Mouse (Mus musculus) testis, adult 2 months (tissue): ENCODE results near the gene Tmem230. TPM values are rescaled to one million over a fixed set of nuclear protein-coding genes. Genes with fewer than 3 reads are reported as not detected.

Experiments used
- H3K27ac ChIP-seq: fragments of 200-500 bp; 2 replicates; pipeline ENCODE4 v1.5.1; 2012; ENCODE audit warnings: low read depth, low read length; ENCODE audit not compliant: control insufficient read depth, insufficient read depth
- H3K27me3 ChIP-seq: fragments of 200-500 bp; 2 replicates; pipeline ENCODE4 v1.6.1; 2012; ENCODE audit warnings: mild to moderate bottlenecking, low read length, moderate library complexity; ENCODE audit not compliant: control insufficient read depth, insufficient read depth
- H3K36me3 ChIP-seq: fragments of 200-500 bp; 2 replicates; pipeline ENCODE4 v1.6.1; 2012; ENCODE audit warnings: mild to moderate bottlenecking, low read length; ENCODE audit not compliant: control insufficient read depth, insufficient read depth
- H3K4me1 ChIP-seq: fragments of 200-500 bp; 2 replicates; pipeline ENCODE4 v1.6.1; 2012; ENCODE audit warnings: low read length; ENCODE audit not compliant: control insufficient read depth, insufficient read depth
- H3K4me3 ChIP-seq: fragments of 200-500 bp; 2 replicates; pipeline ENCODE4 v1.5.1; 2012; ENCODE audit warnings: low read depth, mild to moderate bottlenecking, low read length, moderate library complexity, mixed read lengths; ENCODE audit not compliant: control insufficient read depth
- CTCF ChIP-seq: fragments of 200-500 bp; IDR thresholded peaks from 2 replicates; pipeline ENCODE4 v1.5.1; 2012; ENCODE audit warnings: low read depth, mild to moderate bottlenecking, inconsistent platforms, low read length, moderate library complexity; ENCODE audit not compliant: control insufficient read depth, insufficient read depth, insufficient replicate concordance
- POLR2A ChIP-seq: fragments of 200-500 bp; IDR thresholded peaks from 2 replicates; pipeline ENCODE4 v1.6.1; 2012; ENCODE audit warnings: low read depth, mild to moderate bottlenecking, inconsistent platforms, low read length, moderate library complexity; ENCODE audit not compliant: control insufficient read depth
- polyA plus RNA-seq: library from polyadenylated mRNA; depleted of rRNA; stranded (reverse); fragments of >200 nt; gene quantifications from 2 replicates; pipeline ENCODE4 v1.2.3, GENCODE M21; 2012

The Tmem230 gene
- polyA plus RNA-seq, 1 experiment = 139 TPM

DNA sequence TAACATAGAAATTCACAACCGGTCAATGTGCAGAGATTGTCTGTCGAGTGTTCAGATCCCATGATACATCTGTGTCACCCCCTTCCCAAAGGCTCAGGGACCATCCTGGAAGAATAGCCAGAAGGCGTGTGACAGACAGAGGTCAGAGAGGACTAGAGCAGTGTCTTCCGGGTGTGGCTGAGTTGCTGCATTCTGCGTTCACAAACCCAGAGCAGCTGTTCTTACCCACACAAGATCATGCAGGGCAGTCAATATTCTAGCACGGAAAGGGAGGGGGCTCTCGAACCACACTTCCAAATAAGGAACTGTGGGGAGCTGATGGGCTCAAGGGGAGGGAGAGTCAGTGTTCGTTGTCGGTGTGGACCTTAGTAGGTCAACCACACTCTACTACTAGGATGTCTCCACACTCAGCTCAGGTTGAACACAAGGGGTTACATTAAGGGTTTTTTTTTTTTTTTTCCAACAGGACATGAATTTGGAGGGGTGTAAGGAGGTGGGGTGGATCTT, 36.7 kb downstream of the Tmem230 start:
- H3K36me3 ChIP-seq = no peaks in the 10 kb centered on the region
- TF ChIP-seq POLR2A (no peak), CTCF (no peak)
- H3K27ac ChIP-seq = no peak overlapping the region
- H3K4me3 ChIP-seq = no peak overlapping the region
- H3K4me1 ChIP-seq = no peaks in the 10 kb centered on the region
- H3K27me3 ChIP-seq = no peaks in the 10 kb centered on the region

DNA sequence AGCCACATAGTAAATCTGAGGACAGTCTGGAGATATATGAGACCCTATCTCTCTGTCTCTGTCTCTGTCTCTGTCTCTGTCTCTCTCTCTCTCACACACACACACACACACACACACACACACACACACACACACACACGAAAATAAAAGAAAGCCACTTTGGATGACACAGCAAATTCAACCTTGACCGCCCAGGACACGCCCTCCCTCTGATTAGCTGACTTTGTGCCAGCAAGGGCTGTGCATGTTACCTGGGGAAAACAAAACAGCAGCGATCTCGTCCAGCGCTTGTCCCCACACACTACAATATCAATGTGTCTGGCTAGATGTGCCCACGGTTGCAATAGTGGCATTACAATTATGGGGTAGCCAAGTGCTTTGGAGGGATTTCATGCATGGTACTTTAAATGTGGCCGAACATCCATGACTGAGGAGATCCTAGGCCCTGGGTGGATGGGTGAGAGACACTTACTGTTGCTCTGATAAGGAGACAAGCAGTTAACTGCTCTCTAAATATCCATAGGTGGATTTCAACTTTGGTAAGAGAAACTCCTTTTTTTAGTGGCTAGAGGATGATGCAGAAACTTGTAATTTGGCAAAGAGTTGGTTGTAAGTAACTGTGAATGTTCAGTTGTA, 39.2 kb downstream of the Tmem230 start:
- H3K27me3 ChIP-seq = no peaks in the 10 kb centered on the region
- no peaks in the 10 kb centered on the region for H3K4me1 ChIP-seq
- H3K4me3 ChIP-seq = no peak overlapping the region
- H3K36me3 ChIP-seq = no peaks in the 10 kb centered on the region
- no peak overlapping the region for H3K27ac ChIP-seq
- no peak for TF ChIP-seq POLR2A

- no peak overlapping the region for H3K27ac ChIP-seq
Measured at GRCm38 (mm10) chr2:132206316-132206881, 41.2 kb downstream of the Tmem230 start.

GRCm38 (mm10) chr2:132205549-132205948, 42.1 kb downstream of the Tmem230 start:
- TF ChIP-seq POLR2A (no peak), CTCF (no peak)
- no peaks in the 10 kb centered on the region for H3K36me3 ChIP-seq
- H3K4me1 ChIP-seq = no peaks in the 10 kb centered on the region
- H3K27ac ChIP-seq = no peak overlapping the region
- no peaks in the 10 kb centered on the region for H3K27me3 ChIP-seq
- H3K4me3 ChIP-seq = no peak overlapping the region

More at GRCm38 (mm10) chr2:132206316-132206881, 41.2 kb downstream of the Tmem230 start:
- Histone ChIP-seq H3K4me1 (no peaks in the 10 kb centered on the region), H3K4me3 (no peak overlapping the region), H3K36me3 (no peaks in the 10 kb centered on the region), H3K27me3 (no peaks in the 10 kb centered on the region)
- TF ChIP-seq POLR2A (no peak), CTCF (no peak)

DNA sequence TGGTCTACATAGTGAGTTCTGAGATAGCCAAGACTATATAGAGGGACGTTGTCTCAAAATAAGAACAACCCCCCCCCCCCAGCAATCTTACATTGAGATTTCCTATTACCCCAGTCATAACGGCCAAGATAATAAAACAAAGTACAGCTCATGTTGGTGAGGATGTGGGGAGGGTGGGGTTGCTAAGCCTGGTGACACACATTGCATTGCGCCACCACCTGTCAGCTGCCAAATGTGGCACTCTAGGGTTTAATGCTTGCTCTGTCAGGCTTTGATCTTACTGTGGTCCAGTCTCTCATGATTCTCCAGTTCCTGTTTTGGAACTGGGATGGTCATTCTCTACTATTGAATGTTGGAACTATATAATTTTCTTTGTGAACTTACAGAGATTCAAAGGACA, 43.8 kb downstream of the Tmem230 start:
- no peaks in the 10 kb centered on the region for H3K36me3 ChIP-seq
- H3K4me1 ChIP-seq = no peaks in the 10 kb centered on the region
- H3K27me3 ChIP-seq = no peaks in the 10 kb centered on the region
- H3K4me3 ChIP-seq = no peak overlapping the region
- no peak for TF ChIP-seq POLR2A
- TF ChIP-seq CTCF = no peak
- no peak overlapping the region for H3K27ac ChIP-seq

DNA sequence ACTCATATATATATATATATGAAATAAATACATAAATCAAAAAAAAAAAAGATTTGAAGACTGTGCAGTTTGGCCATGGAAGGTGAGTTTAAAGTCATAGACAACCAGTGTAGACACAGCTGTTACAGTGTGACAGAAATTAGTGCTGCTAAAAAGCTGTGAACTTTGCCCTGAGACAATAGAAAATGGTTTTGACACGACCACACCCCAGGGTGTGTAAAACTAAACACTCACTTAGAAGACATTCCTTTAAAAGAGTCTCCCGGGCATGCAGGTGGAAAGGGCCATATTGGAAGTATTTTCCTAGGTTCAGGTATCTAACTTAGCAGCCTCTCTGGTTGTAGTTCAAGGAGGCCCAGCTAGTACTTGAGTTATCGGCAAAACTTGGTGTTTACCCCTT, 44.4 kb downstream of the Tmem230 start:
- TF ChIP-seq POLR2A = no peak
- TF ChIP-seq CTCF = no peak
- no peaks in the 10 kb centered on the region for H3K27me3 ChIP-seq

GRCm38 (mm10) chr2:132198017-132198933, 49.3 kb downstream of the Tmem230 start:
- Histone ChIP-seq H3K36me3 (no peaks in the 10 kb centered on the region), H3K27ac (no peak overlapping the region), H3K4me1 (no peaks in the 10 kb centered on the region), H3K4me3 (no peak overlapping the region), H3K27me3 (no peaks in the 10 kb centered on the region)
- TF ChIP-seq CTCF (no peak), POLR2A (no peak)

More for the DNA sequence above, 44.4 kb downstream of the Tmem230 start:
- Histone ChIP-seq H3K4me3 (no peak overlapping the region), H3K27ac (no peak overlapping the region), H3K4me1 (no peaks in the 10 kb centered on the region), H3K36me3 (no peaks in the 10 kb centered on the region)
